Mouse (Mus musculus) macrophage (primary cell): Measurements from ENCODE around the gene Ptpn4. TPM values are rescaled to one million over a fixed set of nuclear protein-coding genes. Genes with fewer than 3 reads are reported as not detected.

Source experiments
- H3K27ac ChIP-seq: fragments of 350-480 bp; formaldehyde crosslinking; 2 replicates; pipeline ENCODE4 v1.9.0; 2021
- H3K36me3 ChIP-seq: fragments of 350-480 bp; formaldehyde crosslinking; 2 replicates; pipeline ENCODE4 v1.9.0; 2021; ENCODE audit errors: inconsistent target
- H3K4me3 ChIP-seq: fragments of 350-480 bp; formaldehyde crosslinking; 2 replicates; pipeline ENCODE4 v1.9.0; 2021; ENCODE audit errors: inconsistent target
- H3K79me2 ChIP-seq: fragments of 350-480 bp; formaldehyde crosslinking; 2 replicates; pipeline ENCODE4 v1.9.0; 2021; ENCODE audit errors: inconsistent target
- WGBS: methylation state at CpG from one replicate; pipeline ENCODE4 v1.1.7; 2026; ENCODE audit warnings: inconsistent platforms; ENCODE audit not compliant: missing documents; 5-methylcytosine and 5-hydroxymethylcytosine counted together
- polyA plus RNA-seq: library from polyadenylated mRNA; stranded (reverse); fragments of 250-400 nt; gene quantifications from 3 replicates; pipeline ENCODE4 v1.2.4, GENCODE M21; 2018; ENCODE audit warnings: inconsistent platforms

Ptpn4 gene
- polyA plus RNA-seq, 1 experiment from 2014 or later = 2.2 TPM

DNA sequence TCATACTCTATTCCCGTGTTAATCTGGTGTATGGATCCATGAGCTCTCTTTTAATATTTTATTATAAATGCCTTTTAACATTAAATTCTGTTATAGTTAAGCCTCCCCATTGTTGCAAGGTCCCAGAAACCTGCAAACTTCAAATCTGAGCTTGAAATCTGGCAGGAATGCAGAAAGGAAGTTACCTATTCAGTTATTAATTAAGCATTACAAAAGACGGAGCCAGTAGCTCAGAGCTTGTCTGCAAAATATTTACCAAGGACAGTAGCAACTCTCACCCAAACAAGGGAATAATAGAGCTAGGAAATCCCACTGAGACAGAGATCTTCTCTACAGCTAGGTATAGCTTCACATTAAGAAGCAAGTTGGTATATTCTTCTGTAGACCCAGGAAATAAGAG lies 106.2 kb downstream of the Ptpn4 start:
- no peaks in the 10 kb centered on the region for H3K79me2 ChIP-seq
- 100% methylated on average over 2 of the region's 2 CpGs for WGBS
- H3K27ac ChIP-seq = no peak overlapping the region
- H3K4me3 ChIP-seq = no peak overlapping the region
- no peaks in the 10 kb centered on the region for H3K36me3 ChIP-seq

GRCm38 (mm10) chr1:119713017-119713416 lies 124.4 kb downstream of the Ptpn4 start:
- WGBS = 36% methylated on average over 2 of the region's 2 CpGs
- Histone ChIP-seq H3K79me2 (no peaks in the 10 kb centered on the region), H3K27ac (no peak overlapping the region), H3K36me3 (no peaks in the 10 kb centered on the region), H3K4me3 (no peak overlapping the region)

DNA sequence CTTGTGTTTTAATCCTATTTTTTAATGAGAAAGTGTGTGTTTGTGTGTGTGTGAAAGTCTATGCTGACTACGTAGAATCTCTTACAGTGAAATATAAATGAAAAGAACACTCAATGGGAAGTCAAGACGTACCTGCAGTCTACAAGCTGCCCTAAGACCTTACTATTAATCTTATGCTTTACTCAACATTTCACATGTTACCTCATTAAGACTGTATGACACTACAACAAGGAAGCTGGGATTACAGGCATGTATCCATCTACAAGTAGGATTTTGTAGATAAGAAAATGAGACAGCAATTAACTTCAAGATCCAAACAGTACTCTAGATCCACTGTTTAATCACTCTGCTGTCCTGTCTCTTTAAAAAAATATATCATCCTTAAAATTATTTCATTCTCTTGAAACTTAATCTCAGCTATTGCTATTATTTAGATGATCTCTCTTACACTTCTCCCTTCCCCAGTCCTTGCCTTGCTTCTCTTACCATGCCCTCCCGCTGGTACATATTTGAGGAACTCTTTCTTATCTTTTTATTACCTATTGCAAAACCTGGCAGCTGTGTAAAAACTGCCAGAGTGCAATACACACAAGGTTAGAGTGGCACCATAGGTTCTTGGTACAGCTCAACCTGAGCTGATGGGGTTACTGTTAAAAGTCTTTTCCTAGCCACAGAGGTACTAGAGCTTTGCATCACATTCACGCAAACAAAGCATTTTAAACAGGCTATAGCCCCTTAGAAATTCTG lies 130.8 kb downstream of the Ptpn4 start:
- no peaks in the 10 kb centered on the region for H3K36me3 ChIP-seq
- H3K27ac ChIP-seq = no peak overlapping the region
- WGBS = 95% methylated on average over 4 of the region's 4 CpGs
- H3K79me2 ChIP-seq = no peaks in the 10 kb centered on the region
- H3K4me3 ChIP-seq = no peak overlapping the region

GRCm38 (mm10) chr1:119696860-119697259 lies 140.6 kb downstream of the Ptpn4 start:
- H3K36me3 ChIP-seq = no peaks in the 10 kb centered on the region
- no peaks in the 10 kb centered on the region for H3K79me2 ChIP-seq
- H3K4me3 ChIP-seq = no peak overlapping the region
- 100% methylated on average over 1 of the region's 1 CpGs for WGBS
- no peak overlapping the region for H3K27ac ChIP-seq

- H3K4me3 ChIP-seq = no peak overlapping the region
- 88% methylated on average over 1 of the region's 3 CpGs for WGBS
- no peaks in the 10 kb centered on the region for H3K79me2 ChIP-seq
- H3K36me3 ChIP-seq = no peaks in the 10 kb centered on the region
- no peak overlapping the region for H3K27ac ChIP-seq
Measured at GRCm38 (mm10) chr1:119685773-119686558, 151.4 kb downstream of the Ptpn4 start.

GRCm38 (mm10) chr1:119681663-119682213 lies 155.7 kb downstream of the Ptpn4 start:
- Histone ChIP-seq H3K4me3 (no peak overlapping the region), H3K27ac (no peak overlapping the region), H3K36me3 (no peaks in the 10 kb centered on the region), H3K79me2 (no peaks in the 10 kb centered on the region)
- 95% methylated on average over 2 of the region's 2 CpGs for WGBS

- 46% methylated on average over 1 of the region's 1 CpGs for WGBS
- Histone ChIP-seq H3K36me3 (no peaks in the 10 kb centered on the region), H3K27ac (no peak overlapping the region), H3K79me2 (no peaks in the 10 kb centered on the region), H3K4me3 (no peak overlapping the region)
Measured at GRCm38 (mm10) chr1:119674984-119675383, 162.4 kb downstream of the Ptpn4 start.

- no peak overlapping the region for H3K27ac ChIP-seq
- H3K4me3 ChIP-seq = no peak overlapping the region
- WGBS = 97% methylated on average over 7 of the region's 7 CpGs
- no peaks in the 10 kb centered on the region for H3K36me3 ChIP-seq
- H3K79me2 ChIP-seq = no peaks in the 10 kb centered on the region
Measured at GRCm38 (mm10) chr1:119666904-119667303, 170.5 kb downstream of the Ptpn4 start.

DNA sequence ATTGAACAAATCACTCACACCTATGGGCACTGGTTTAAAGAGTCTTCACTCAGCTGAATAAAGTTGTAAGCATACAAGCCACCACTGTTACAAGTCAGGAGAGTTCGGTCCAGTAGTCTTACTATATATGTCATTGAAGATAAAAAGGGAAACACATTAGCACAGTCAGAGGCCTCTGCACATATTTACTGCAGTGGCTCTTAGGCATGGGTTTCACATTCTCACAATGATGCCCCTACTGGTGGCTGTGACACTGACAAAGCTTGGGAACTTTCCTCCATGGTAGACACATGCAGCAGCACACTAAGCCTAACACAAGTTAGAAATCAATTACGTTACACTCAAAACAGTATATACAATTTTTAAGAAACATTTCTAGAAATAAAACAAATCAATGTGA lies 183.1 kb downstream of the Ptpn4 start:
- Histone ChIP-seq H3K36me3 (no peaks in the 10 kb centered on the region), H3K4me3 (no peak overlapping the region), H3K79me2 (no peaks in the 10 kb centered on the region), H3K27ac (no peak overlapping the region)
- WGBS = 90% methylated on average over 2 of the region's 2 CpGs

GRCm38 (mm10) chr1:119650386-119650785 lies 187.0 kb downstream of the Ptpn4 start:
- no peak overlapping the region for H3K27ac ChIP-seq
- H3K36me3 ChIP-seq = no peaks in the 10 kb centered on the region
- H3K4me3 ChIP-seq = no peak overlapping the region
- WGBS = 94% methylated on average over 5 of the region's 5 CpGs
- no peaks in the 10 kb centered on the region for H3K79me2 ChIP-seq

DNA sequence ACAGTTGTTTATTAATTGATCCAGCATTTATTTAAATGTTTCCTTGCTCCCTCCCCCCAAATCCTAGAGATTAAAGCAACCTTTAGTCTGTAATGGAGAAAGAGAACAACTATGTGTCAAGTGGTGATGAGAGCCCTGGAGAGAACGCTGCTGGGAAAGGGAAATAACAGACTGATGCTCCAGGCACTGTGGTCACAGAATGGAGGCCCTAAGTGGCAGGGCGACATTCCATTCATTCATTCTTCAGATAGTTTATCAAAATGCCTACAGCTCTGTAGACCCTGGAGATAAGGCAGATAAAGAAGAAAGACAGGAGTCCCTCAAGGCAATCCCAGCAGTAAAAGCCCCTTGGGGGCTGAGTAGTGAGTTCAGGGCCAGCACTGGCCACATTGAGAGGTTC lies 187.8 kb downstream of the Ptpn4 start:
- Histone ChIP-seq H3K79me2 (no peaks in the 10 kb centered on the region), H3K36me3 (no peaks in the 10 kb centered on the region), H3K27ac (no peak overlapping the region), H3K4me3 (no peak overlapping the region)
- WGBS = 100% methylated on average over 2 of the region's 2 CpGs

GRCm38 (mm10) chr1:119648205-119649111 lies 189.0 kb downstream of the Ptpn4 start, which contains the start of gene Epb41l5:
Epb41l5 (minus strand) TSS chr1:119649000.
- H3K36me3 ChIP-seq = no peaks in the 10 kb centered on the region
- WGBS = under 1% methylated on average over 84 of the region's 86 CpGs
- no peaks in the 10 kb centered on the region for H3K79me2 ChIP-seq
- no peak within 1 kb of the TSS for H3K27ac ChIP-seq
- peak within 1 kb of the TSS; percentile 31 for H3K4me3 ChIP-seq

DNA sequence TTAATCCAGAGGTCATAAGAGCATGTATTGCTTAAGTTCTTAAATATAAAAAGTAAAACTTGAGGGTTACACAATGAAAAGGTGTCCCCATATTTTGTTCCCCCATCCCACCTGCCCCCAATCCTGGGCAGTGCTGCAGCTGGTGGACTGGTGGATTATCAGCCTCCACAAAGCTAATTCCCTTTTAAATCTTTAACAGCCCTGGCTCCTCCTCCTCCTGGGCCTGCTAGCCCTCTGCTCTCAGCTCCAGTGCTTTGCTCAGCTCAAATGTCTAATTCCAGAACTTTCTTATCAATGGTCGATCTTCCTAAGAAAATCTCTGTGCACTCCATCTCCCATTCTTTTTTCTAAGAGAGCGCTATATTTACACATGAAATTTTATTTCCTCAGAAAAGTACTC lies 191.1 kb downstream of the Ptpn4 start:
- Histone ChIP-seq H3K4me3 (no peak overlapping the region), H3K27ac (no peak overlapping the region), H3K36me3 (no peaks in the 10 kb centered on the region), H3K79me2 (no peaks in the 10 kb centered on the region)
- WGBS = 93% methylated on average over 2 of the region's 2 CpGs

GRCm38 (mm10) chr1:119642367-119642766 lies 195.0 kb downstream of the Ptpn4 start:
- WGBS = 16% methylated on average over 12 of the region's 12 CpGs
- H3K27ac ChIP-seq = no peak overlapping the region
- no peak overlapping the region for H3K4me3 ChIP-seq
- H3K36me3 ChIP-seq = no peaks in the 10 kb centered on the region
- H3K79me2 ChIP-seq = no peaks in the 10 kb centered on the region
